Mouse (Mus musculus) heart, adult 2 months (tissue): ENCODE data around the gene Clec4n. TPM values are rescaled to one million over a fixed set of nuclear protein-coding genes. Genes with fewer than 3 reads are reported as not detected.
"Not testable (repeated sequence)": the region's sequence is repeated elsewhere in the genome, so short reads cannot be mapped to it uniquely, and the experiment has no call there.

Experiments
- DNase-seq, 2 experiments: peaks; one replicate each; pipeline ENCODE4 v3.0.0; 2021
- H3K27ac ChIP-seq: fragments of 200-600 bp; 2 replicates; pipeline ENCODE4 v1.8.1; 2022
- H3K27me3 ChIP-seq: fragments of 200-500 bp; 2 replicates; pipeline ENCODE4 v1.6.1; 2012; ENCODE audit warnings: mild to moderate bottlenecking, low read length, inconsistent platforms, mixed read lengths; ENCODE audit not compliant: control insufficient read depth, insufficient read depth
- H3K36me3 ChIP-seq: fragments of 200-500 bp; 2 replicates; pipeline ENCODE4 v1.6.1; 2012; ENCODE audit warnings: low read length, inconsistent platforms; ENCODE audit not compliant: control insufficient read depth, insufficient read depth
- H3K4me1 ChIP-seq: fragments of 200-500 bp; 2 replicates; pipeline ENCODE4 v1.6.1; 2011; ENCODE audit warnings: low read length; ENCODE audit not compliant: control insufficient read depth, insufficient read depth
- H3K4me3 ChIP-seq: fragments of 200-600 bp; 2 replicates; pipeline ENCODE4 v1.8.1; 2022
- H3K79me2 ChIP-seq: fragments of 200-500 bp; replicated peaks from 2 replicates; pipeline ENCODE4 v1.6.1; 2012; ENCODE audit warnings: mild to moderate bottlenecking, inconsistent platforms, low read length, moderate library complexity, mixed read lengths; ENCODE audit not compliant: control insufficient read depth, insufficient read depth
- H3K9ac ChIP-seq: fragments of 200-500 bp; 2 replicates; pipeline ENCODE4 v1.6.1; 2012; ENCODE audit warnings: low read depth, mild to moderate bottlenecking, control low read depth, inconsistent platforms, low read length, mixed read lengths
- CTCF ChIP-seq: fragments of 200-600 bp; IDR thresholded peaks from 2 replicates; pipeline ENCODE4 v1.8.1; 2022; ENCODE audit warnings: antibody characterized with exemption, mild to moderate bottlenecking, moderate library complexity
- EP300 ChIP-seq: fragments of 200-500 bp; IDR thresholded peaks from 2 replicates; pipeline ENCODE4 v1.6.1; 2011; ENCODE audit warnings: low read depth, low read length, control low read depth; ENCODE audit not compliant: insufficient read depth
- POLR2A ChIP-seq: fragments of 200-500 bp; IDR thresholded peaks from 2 replicates; pipeline ENCODE4 v1.6.1; 2011; ENCODE audit warnings: mild to moderate bottlenecking, low read depth, low read length, control low read depth; ENCODE audit not compliant: insufficient read depth
- WGBS: fragments of 180-500 bp; shearing (Covaris S2); methylation state at CpG from one replicate; pipeline ENCODE4 v1.1.7; 2018; 5-methylcytosine and 5-hydroxymethylcytosine counted together
- intact Hi-C: fragments of 180-260 bp; cut with DNase I; formaldehyde crosslinking; loops from one replicate; pipeline ENCODE4 v1.15.1; 2025
- long read RNA-seq: library from polyadenylated mRNA; stranded (forward); transcript quantifications from one replicate; pipeline ENCODE4 v2.0.0, GENCODE M21; 2021
- polyA plus RNA-seq: library from polyadenylated mRNA; depleted of rRNA; stranded (reverse); fragments of >200 nt; gene quantifications from 2 replicates; pipeline ENCODE4 v1.2.3, GENCODE M21; 2012; rRNA removed
- total RNA-seq, 2 experiments: library from RNA; stranded (reverse); gene quantifications; 2 replicates each; pipeline ENCODE4 v1.2.3; 2021

Gene Clec4n
- total RNA-seq (1 to 10 TPM in 1 of 2 experiments, under 1 TPM in 1; 0.89 to 1.3 TPM), polyA plus RNA-seq (0.76 and 1.6 TPM in 2 replicates)
- long read RNA-seq: 0 reads

GRCm38 (mm10) chr6:123229644-123230043, at the start of gene Clec4n:
Gene Clec4n, plus strand, starts transcription at chr6:123229843.
- intact Hi-C loops: no loop called here
- Histone ChIP-seq H3K9ac (no peak within 1 kb of the TSS), H3K79me2 (no peaks in the 10 kb centered on the region), H3K4me1 (no peaks in the 10 kb centered on the region), H3K27me3 (no peaks in the 10 kb centered on the region), H3K36me3 (no peaks in the 10 kb centered on the region), H3K4me3 (no peak within 1 kb of the TSS), H3K27ac (no peak within 1 kb of the TSS)
- WGBS: 45% methylated on average over 3 of the region's 3 CpGs
- no peak for TF ChIP-seq CTCF
- TF ChIP-seq EP300: no peak
- no peak for TF ChIP-seq POLR2A
- DNase-seq: no peak

- intact Hi-C loops, H3K4me1 ChIP-seq, H3K27ac ChIP-seq, H3K79me2 ChIP-seq, H3K36me3 ChIP-seq, H3K4me3 ChIP-seq, DNase-seq, H3K27me3 ChIP-seq, H3K9ac ChIP-seq: not testable (repeated sequence)
- peak; percentile 35 for TF ChIP-seq CTCF
- WGBS: 56% methylated on average over 2 of the region's 2 CpGs
These were observed 44.8 kb upstream of the Clec4n start for GRCm38 (mm10) chr6:123184862-123185261.

GRCm38 (mm10) chr6:123207187-123208076, 22.2 kb upstream of the Clec4n start:
- no peaks in the 10 kb centered on the region for H3K4me1 ChIP-seq
- DNase-seq: no peak
- H3K4me3 ChIP-seq: no peak overlapping the region
- H3K27ac ChIP-seq: no peak overlapping the region
- TF ChIP-seq CTCF (no peak), EP300 (no peak), POLR2A (no peak)
- 65% methylated on average over 1 of the region's 1 CpGs for WGBS
- H3K9ac ChIP-seq: no peak overlapping the region
- intact Hi-C loops: no loop called here
- H3K36me3 ChIP-seq: no peaks in the 10 kb centered on the region
- H3K27me3 ChIP-seq: no peaks in the 10 kb centered on the region
- no peaks in the 10 kb centered on the region for H3K79me2 ChIP-seq

- intact Hi-C loops, H3K27me3 ChIP-seq, H3K4me3 ChIP-seq, H3K4me1 ChIP-seq, H3K36me3 ChIP-seq, H3K79me2 ChIP-seq, H3K27ac ChIP-seq, H3K9ac ChIP-seq, DNase-seq: not testable (repeated sequence)
These were observed 21.6 kb upstream of the Clec4n start for GRCm38 (mm10) chr6:123208077-123208439.

GRCm38 (mm10) chr6:123211726-123212125, 17.9 kb upstream of the Clec4n start:
- DNase-seq: no peak
- Histone ChIP-seq H3K4me3 (no peak overlapping the region), H3K27me3 (no peaks in the 10 kb centered on the region), H3K79me2 (no peaks in the 10 kb centered on the region), H3K36me3 (no peaks in the 10 kb centered on the region), H3K9ac (no peak overlapping the region), H3K4me1 (no peaks in the 10 kb centered on the region), H3K27ac (no peak overlapping the region)
- TF ChIP-seq EP300: no peak
- no peak for TF ChIP-seq CTCF
- no peak for TF ChIP-seq POLR2A
- 42% methylated on average over 1 of the region's 1 CpGs for WGBS
- intact Hi-C loops: no loop called here

- intact Hi-C loops: no loop called here
- DNase-seq: no peak
- TF ChIP-seq CTCF: no peak
- no peak for TF ChIP-seq POLR2A
- TF ChIP-seq EP300: no peak
- H3K4me1 ChIP-seq: no peaks in the 10 kb centered on the region
- H3K79me2 ChIP-seq: no peaks in the 10 kb centered on the region
- 46% methylated on average over 2 of the region's 2 CpGs for WGBS
- no peak overlapping the region for H3K9ac ChIP-seq
- no peaks in the 10 kb centered on the region for H3K27me3 ChIP-seq
- no peaks in the 10 kb centered on the region for H3K36me3 ChIP-seq
- H3K4me3 ChIP-seq: no peak overlapping the region
- H3K27ac ChIP-seq: no peak overlapping the region
These were observed 2.0 kb upstream of the Clec4n start for GRCm38 (mm10) chr6:123227519-123228166.
